Mouse (Mus musculus) left cerebral cortex, adult 18-20 months (tissue): ENCODE results near the gene Slc26a10. TPM values are rescaled to one million over a fixed set of nuclear protein-coding genes. Genes with fewer than 3 reads are reported as not detected.
"Not testable (repeated sequence)": the region's sequence is repeated elsewhere in the genome, so short reads cannot be mapped to it uniquely, and the experiment has no call there.

Experiments
- DNase-seq, 2 experiments: peaks; one replicate each; pipeline ENCODE4 v3.0.0; 2021 to 2022; ENCODE audit warnings: low spot score in 2 of 2, mixed read lengths in 1 of 2
- total RNA-seq, 2 experiments: library from RNA; stranded (reverse); gene quantifications; 2 replicates each; pipeline ENCODE4 v1.2.3; 2021

Slc26a10 gene
- total RNA-seq, 2 experiments from 2014 or later = 4.3 to 4.6 TPM

GRCm38 (mm10) chr10:127164631-127165353 lies 15.7 kb downstream of the Slc26a10 start, which contains the start of gene B4galnt1:
Gene B4galnt1 (plus strand): TSS chr10:127165225.
- DNase-seq = peak; percentile 73 to 86

DNA sequence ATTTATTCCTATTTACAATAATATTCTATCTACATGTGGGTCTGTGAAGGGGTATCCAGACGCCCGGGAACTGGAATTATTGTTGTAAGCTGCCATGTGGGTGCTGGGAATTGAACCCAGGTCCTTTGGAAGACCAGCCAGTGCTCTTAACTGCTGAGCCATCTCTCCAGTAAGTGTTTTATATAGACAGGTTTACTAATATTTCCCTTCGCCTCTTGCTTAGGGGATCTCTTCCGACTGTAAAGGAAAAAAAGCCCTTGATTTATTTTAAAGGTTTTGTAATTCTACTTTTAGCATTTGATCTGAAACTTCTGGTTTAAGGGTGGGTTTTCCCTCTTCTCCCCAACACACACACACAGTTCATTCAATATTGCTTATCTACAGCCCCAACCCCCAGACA lies 16.3 kb downstream of the Slc26a10 start:
- no peak for DNase-seq

DNA sequence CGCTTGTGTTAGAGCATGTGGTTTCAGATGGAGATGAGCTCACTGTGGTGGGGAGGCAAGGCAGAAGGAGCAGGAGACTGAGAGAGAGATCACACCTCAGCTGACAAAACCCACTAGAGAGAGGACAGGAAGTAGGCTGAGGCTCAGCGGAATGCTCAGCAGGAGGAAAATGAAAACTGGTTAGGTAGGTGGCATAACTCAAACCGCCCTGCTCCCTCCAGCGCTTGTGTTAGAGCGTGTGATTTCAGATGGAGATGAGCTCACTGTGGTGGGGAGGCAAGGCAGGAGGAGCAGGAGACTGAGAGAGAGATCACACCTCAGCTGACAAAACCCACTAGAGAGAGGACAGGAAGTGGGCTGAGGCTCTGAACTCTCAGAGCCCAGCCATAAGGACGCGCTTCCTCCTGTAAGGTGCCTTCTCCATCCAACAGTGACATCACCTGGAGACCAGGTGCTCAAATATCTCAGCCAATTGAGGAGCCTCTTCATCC lies 17.6 kb downstream of the Slc26a10 start:
- DNase-seq = not testable (repeated sequence)

DNA sequence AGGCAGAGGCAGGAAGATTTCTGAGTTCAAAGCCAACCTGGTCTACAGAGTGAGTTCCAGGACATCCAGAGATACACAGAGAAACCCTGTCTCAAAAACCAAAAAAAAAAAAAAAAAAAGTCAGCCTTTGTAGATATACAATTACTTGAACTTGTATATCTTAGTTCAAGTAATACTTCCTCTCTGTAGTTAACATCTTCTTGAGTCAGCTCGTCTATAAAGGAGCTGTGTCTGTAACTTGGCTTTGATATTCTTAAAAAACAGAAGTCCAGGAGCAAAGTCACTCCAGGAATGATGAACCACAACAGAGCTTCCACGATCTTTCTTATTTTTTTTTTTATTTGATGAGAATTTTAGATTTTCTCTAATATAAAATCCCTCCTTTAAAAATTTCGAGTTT lies 19.7 kb downstream of the Slc26a10 start:
- no peak for DNase-seq

- DNase-seq = peak in 1 of 2 experiments; percentile 42
These were observed 20.4 kb downstream of the Slc26a10 start for GRCm38 (mm10) chr10:127160081-127160480.

GRCm38 (mm10) chr10:127158471-127158870 lies 22.0 kb downstream of the Slc26a10 start:
- no peak for DNase-seq

GRCm38 (mm10) chr10:127156511-127156910 lies 23.9 kb downstream of the Slc26a10 start:
- no peak for DNase-seq

DNA sequence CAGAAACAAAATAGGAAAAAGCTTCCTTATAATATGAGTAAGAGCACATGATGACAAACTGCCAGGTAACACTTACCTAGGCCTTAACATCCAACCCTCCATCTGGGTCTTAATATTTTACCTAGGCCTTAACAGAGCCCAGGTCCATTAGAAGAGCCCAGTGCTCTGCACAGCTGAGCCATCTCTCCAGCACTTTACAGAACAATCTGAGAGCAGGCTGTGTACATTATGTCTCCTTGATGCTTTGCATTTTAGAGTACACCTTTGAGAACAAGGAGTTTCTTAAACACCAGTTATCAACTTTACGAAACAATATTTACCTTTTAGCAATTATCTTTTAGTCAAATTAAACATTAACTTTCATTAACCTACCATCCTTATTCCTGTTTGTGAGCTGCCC lies 24.4 kb downstream of the Slc26a10 start:
- no peak for DNase-seq

DNA sequence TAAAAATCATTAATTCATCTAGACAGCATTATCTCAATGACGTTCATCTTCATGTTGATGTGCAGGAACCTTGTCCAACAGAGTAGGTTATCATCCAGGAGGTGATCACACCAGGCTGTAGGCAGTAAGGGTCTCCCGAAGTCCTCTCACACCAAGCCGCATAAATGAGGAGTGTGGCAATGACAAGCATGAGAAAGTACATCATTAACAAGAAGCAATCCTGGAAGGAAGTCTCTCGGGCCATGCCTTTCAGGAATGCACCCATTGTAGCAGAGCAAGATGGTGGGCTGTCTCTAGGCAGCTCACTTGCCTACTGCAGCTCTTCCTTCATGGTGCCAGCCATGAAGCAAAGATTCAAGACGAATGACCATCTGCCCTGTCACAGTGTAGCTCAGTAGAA lies 25.8 kb downstream of the Slc26a10 start:
- no peak for DNase-seq

DNA sequence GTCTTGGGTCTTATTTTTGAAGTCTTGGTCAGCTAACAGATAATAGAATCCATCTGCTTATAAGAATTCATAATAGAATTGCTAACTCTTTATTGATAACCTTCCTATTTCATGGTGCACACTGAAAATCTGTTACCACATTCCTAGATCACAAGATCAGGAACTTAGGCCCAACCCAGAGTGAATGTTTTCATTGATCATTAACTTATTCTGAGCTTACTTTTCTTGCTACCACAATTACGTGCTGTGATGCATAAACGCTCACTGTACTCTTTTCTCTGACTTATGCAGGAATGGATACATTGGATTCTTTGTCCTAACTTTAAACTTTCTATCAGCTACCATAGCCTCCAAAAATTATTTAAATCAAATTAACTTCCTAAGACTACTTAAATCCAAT lies 26.2 kb downstream of the Slc26a10 start:
- no peak for DNase-seq

GRCm38 (mm10) chr10:127153323-127153722 lies 27.1 kb downstream of the Slc26a10 start:
- DNase-seq = no peak

DNA sequence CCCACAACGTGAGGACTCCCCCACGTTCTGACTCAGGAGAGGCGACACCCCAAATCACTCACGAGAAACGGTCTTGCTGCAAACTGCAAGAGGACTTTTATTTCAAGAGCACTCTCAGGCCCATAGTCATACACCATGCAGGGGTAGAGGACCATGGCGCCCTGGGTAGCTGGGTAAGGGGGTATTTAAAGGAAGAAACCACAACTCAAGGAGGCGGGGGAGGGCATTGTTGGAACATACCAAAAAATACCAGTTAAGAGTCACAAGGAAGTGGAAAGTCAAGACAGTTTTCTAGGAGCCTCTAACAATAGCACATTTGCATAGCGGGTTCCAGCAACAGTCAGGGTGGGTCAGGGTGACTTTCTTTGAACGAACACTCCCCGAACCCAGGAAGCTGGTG lies 27.9 kb downstream of the Slc26a10 start:
- DNase-seq = not testable (repeated sequence)

DNA sequence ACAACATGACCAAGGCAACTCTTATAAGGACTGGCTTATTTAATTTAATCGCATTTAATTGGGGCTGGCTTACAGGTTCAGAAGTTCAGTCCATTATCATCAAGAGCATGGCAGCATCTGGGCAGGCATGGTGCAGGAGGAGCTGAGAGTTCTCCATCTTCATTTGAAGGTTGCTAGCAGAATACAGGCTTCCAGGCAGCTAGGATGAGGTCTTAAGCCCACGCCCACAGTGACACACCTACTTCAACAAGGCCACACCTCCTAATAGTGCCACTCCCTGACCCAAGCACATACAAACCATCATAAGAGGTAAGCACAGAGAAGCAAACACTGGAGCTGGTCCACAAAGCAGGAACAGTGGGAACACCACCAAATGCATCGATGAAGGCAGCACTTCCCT lies 29.2 kb downstream of the Slc26a10 start:
- DNase-seq = not testable (repeated sequence)

GRCm38 (mm10) chr10:127150471-127150872 lies 30.0 kb downstream of the Slc26a10 start:
- DNase-seq = no peak

DNA sequence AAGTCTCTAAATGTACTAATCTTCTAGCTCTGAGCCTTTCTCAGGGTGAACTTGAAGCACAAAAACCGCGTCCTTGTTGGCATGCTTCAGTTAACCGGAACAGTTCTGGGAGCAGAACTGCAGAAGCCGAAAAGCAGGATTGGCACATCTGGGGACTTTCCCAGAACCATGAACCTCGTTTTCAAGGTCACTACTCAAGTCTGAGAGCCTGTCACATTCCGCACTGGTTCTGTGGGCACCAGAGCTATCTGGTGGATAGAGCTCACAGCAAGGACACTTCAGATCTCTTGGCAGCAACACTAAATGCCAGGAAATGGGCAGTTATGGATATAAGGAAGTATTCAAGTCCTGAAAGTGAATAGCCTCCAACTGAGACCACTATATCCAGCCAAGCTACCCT lies 33.3 kb downstream of the Slc26a10 start:
- DNase-seq = no peak

DNA sequence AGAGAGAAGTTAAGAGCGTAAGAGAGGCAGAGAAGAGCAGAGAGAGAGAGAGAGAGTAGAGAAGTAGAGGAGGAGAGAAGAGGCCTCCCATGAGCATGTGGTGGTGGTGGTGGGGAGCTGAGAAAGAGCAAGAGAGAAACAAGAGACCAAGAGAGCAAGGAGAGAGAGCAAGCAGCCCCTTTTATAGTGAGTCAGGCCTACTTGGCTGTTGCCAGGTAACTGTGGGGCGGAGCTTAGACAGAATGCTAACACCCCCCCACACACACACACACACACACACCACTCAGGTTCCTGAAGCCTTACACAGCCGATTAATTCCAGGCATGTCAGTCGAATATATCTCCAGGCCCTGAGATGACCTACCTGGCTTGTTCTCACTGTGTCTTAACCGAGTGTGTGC lies 35.1 kb downstream of the Slc26a10 start:
- DNase-seq = no peak

DNA sequence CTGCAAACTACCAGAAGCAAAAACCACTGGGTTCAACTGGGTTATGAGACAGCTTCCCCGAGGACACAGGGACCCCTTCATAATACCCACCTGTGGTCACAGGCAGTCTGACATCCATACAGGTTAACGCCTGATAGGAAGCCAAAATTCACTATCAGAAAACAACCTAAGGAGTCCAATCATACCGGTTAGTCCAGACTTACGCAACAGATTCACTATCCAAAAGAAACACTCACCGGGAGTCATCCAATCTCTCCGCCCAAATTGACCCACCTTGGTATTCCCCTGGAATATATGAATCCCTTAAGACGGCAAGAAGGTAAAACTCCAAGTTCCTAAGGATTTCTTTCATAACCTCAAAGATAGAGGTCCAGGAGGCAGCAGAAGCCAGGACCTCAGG lies 35.9 kb downstream of the Slc26a10 start:
- DNase-seq = no peak

DNA sequence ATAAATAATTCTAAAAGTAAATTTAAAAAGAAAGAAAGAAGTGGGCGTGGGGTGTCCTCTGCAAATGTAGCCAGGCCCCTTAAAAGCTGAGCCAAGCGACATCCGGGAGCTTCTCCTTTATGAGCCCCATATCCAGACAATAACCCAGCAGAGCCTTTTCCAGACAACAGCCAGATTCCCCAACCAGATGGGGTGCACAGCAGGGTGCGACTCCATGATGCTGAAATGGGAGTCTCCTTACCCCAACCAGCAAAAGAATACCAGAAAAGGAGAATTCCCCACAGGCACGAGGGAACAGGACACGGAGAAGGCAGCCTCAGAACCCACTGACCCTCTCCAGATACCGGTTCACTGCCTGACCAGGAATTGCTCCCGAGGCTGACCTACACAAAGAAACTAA lies 37.2 kb downstream of the Slc26a10 start:
- no peak for DNase-seq

DNA sequence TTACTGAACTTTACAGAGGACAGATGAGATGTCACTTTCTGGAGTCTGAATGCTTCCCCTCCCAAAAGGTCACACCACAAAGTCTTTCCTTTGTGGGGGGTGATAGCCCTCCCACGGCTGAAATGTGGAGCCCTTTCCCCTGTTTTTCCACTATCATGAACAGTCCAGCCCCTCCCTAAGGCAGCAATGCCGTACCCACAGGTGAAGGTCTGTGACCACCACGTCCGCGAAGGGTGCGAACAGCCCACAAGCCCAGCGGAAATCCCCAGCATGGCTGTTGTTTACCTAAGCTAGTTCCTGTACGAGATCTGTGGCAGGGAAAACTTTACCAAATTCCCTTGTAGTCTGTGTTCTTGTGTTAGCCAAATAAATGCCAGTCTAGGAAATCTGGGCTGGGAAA lies 38.9 kb downstream of the Slc26a10 start:
- DNase-seq = no peak

GRCm38 (mm10) chr10:127140971-127141370 lies 39.5 kb downstream of the Slc26a10 start:
- DNase-seq = no peak

- no peak for DNase-seq
These were observed 41.9 kb downstream of the Slc26a10 start for GRCm38 (mm10) chr10:127138328-127139141.

DNA sequence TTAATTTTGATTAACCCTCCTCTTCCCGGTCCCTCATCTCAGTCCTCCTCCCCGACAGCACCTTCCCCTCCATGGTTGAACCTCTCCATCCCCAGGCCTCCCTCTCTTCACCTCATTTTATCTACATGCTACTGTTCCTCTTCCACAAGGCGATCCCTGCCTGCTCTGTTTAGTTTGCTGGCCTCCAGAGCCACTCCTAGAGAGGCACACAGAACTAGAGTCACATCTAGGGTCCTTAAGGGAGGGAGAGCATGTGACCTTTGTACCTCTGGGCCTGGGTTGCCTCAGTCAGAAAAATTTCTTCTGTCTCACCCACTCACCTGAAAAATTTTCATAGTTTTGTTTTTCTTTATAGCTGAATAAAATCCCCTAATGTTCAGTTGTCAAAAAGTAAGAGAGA lies 42.5 kb downstream of the Slc26a10 start:
- no peak for DNase-seq
